Comparison of ENCODE assay signal across 24 mouse cellular contexts in genomic region chr11:79329585-79329984, GRCm38 (mm10). TPM values are rescaled to one million over a fixed set of nuclear protein-coding genes. Genes with fewer than 3 reads are reported as not detected.
DNase-seq lines count a peak whose midpoint lies in the region; ATAC-seq and TF ChIP-seq lines count a peak whose summit lies in the region.
"Had no signal": no experiment of that assay in that cellular context is flagged by ENCODE, and none has a peak within 500 bp of the region (broad histone marks: within the 10 kb centered on the region; RNA-seq: fewer than 3 reads in every experiment).

No protein-coding gene starts in this region.

- no peak for ATAC-seq in liver, postnatal 0 days
- no peak for ATAC-seq in monocyte, adult 5-6 weeks (replicated peaks; ENCODE audit: insufficient number of reproducible peaks, low FRiP score, low TSS enrichment, poor library complexity, severe bottlenecking)
- ATAC-seq: activated CD4-positive, CD25-positive, alpha-beta regulatory T cell, adult 4 months; CD4-positive, CD25-positive, alpha-beta regulatory T cell, adult 4 months; Patski had no signal

- 100% methylated on average over 1 of the region's 1 CpGs for WGBS in liver, postnatal 0 days (ENCODE audit: insufficient replicate concordance)

- no peak for DNase-seq in ES-E14 (ENCODE audit: low read depth, low spot score)
- DNase-seq in MEL (ENCODE audit: low read depth, low spot score) = no peak
- no peak for DNase-seq in liver, postnatal 0 days
- DNase-seq: adrenal gland, adult 2 months; adrenal gland, adult 8-10 months; adrenal gland, postnatal 10 days; adrenal gland, postnatal 14 days; adrenal gland, postnatal 25 days; adrenal gland, postnatal 36 days; B cell, adult 2 months; cerebellum, adult 11 months; cerebellum, adult 11-12 months; cerebellum, adult 18-20 months; cerebellum, adult 2 months; cerebellum, adult 8-10 months had no signal

- TF ChIP-seq RAD21 in MEL (IDR thresholded peaks at IDR 0.05; ENCODE audit: low read depth, low read length) = no peak

- no peak overlapping the region for H3K27ac ChIP-seq in ES-E14 (ENCODE audit: insufficient read depth, low read depth, low read length, poor library complexity, severe bottlenecking)
- H3K27ac ChIP-seq in MEL (ENCODE audit: control insufficient read depth, low read depth, low read length) = no peak overlapping the region
- H3K27ac ChIP-seq in liver, postnatal 0 days (ENCODE audit: low read depth) = no peak overlapping the region

- H3K36me3 ChIP-seq in ES-E14 (ENCODE audit: control insufficient read depth, insufficient read depth, low read length, poor library complexity, severe bottlenecking) (no peaks in the 10 kb centered on the region), MEL (ENCODE audit: control insufficient read depth in 1 of 2, insufficient read depth in 2 of 2, low read length in 2 of 2) (no peaks in the 10 kb centered on the region)
- H3K36me3 ChIP-seq in liver, postnatal 0 days (replicated peaks; ENCODE audit: insufficient read depth, low read length) = no peaks in the 10 kb centered on the region
- H3K36me3 ChIP-seq: G1E had no signal

- no peak overlapping the region for H3K4me2 ChIP-seq in liver, postnatal 0 days (ENCODE audit: low read depth, low read length)

- no peaks in the 10 kb centered on the region for H3K9me3 ChIP-seq in ES-E14 (ENCODE audit: control insufficient read depth, insufficient read depth, low read depth, low read length)
- no peaks in the 10 kb centered on the region for H3K9me3 ChIP-seq in MEL (replicated peaks; ENCODE audit: insufficient read depth, low read length)
- H3K9me3 ChIP-seq in liver, postnatal 0 days (ENCODE audit: low read length) = no peaks in the 10 kb centered on the region
- H3K9me3 ChIP-seq: G1E had no signal

- no peaks in the 10 kb centered on the region for H3K79me2 ChIP-seq in MEL (ENCODE audit: control insufficient read depth, insufficient read depth, low read length, poor library complexity)

- no peak for TF ChIP-seq POLR2A in MEL (IDR thresholded peaks at IDR 0.05; ENCODE audit: control insufficient read depth in 1 of 2, insufficient read depth in 1 of 2, low read depth in 1 of 2, low read length in 2 of 2, poor library complexity in 1 of 2)

- H3K9ac ChIP-seq in ES-E14 (ENCODE audit: insufficient read depth, low read depth, low read length, poor library complexity, severe bottlenecking) = no peak overlapping the region
- no peak overlapping the region for H3K9ac ChIP-seq in MEL (ENCODE audit: control insufficient read depth, low read depth, low read length, poor library complexity, severe bottlenecking)
- no peak overlapping the region for H3K9ac ChIP-seq in liver, postnatal 0 days (replicated peaks)

- in situ Hi-C loops in ES-E14 (cut with MboI; ENCODE audit: low sequenced_read_pairs in 2 of 2, unreplicated experiment in 2 of 2) = no loop called here

- H3K4me3 ChIP-seq in ES-E14 (ENCODE audit: insufficient read depth in 1 of 2, low read depth in 1 of 2, low read length in 2 of 2, poor library complexity in 1 of 2, severe bottlenecking in 1 of 2) = no peak overlapping the region
- H3K4me3 ChIP-seq in MEL (ENCODE audit: control insufficient read depth in 1 of 2, insufficient read depth in 1 of 2, low read depth in 2 of 2, low read length in 2 of 2) = no peak overlapping the region
- H3K4me3 ChIP-seq in liver, postnatal 0 days (ENCODE audit: low read depth, low read length) = no peak overlapping the region

- no peak for TF ChIP-seq CTCF in MEL (IDR thresholded peaks at IDR 0.05 in 2 of 3, conservative IDR thresholded peaks at IDR 0.05 in 1 of 3; ENCODE audit: control insufficient read depth in 1 of 3, insufficient read depth in 1 of 3, low read depth in 2 of 3, low read length in 3 of 3, poor library complexity in 1 of 3, severe bottlenecking in 1 of 3)
- TF ChIP-seq CTCF in liver, postnatal 0 days (IDR thresholded peaks at IDR 0.05; ENCODE audit: low read depth) = no peak

- no peak for TF ChIP-seq EP300 in MEL (IDR thresholded peaks at IDR 0.05; ENCODE audit: low read depth in 1 of 2, low read length in 2 of 2)
- TF ChIP-seq EP300 in liver, postnatal 0 days (IDR thresholded peaks at IDR 0.05; ENCODE audit: low read depth) = no peak

- H3K27me3 ChIP-seq in MEL (ENCODE audit: control insufficient read depth in 1 of 2, insufficient read depth in 2 of 2, low read length in 2 of 2) = no peaks in the 10 kb centered on the region
- no peaks in the 10 kb centered on the region for H3K27me3 ChIP-seq in liver, postnatal 0 days (ENCODE audit: insufficient read depth, low read length)
- H3K27me3 ChIP-seq: Patski had no signal

- peaks cover 0 to 9% of the 10 kb centered on the region in 2 experiments; a peak in 1 of 4 replicates for H3K4me1 ChIP-seq in ES-E14 (ENCODE audit: control insufficient read depth in 2 of 2, insufficient read depth in 2 of 2, low read length in 2 of 2, poor library complexity in 1 of 2)
- peaks cover 0 to 3% of the 10 kb centered on the region in 2 experiments; a peak in 2 of 4 replicates for H3K4me1 ChIP-seq in MEL (ENCODE audit: control insufficient read depth in 1 of 2, insufficient read depth in 2 of 2, low read length in 2 of 2)
- H3K4me1 ChIP-seq in liver, postnatal 0 days (ENCODE audit: insufficient read depth) = no peaks in the 10 kb centered on the region

TF ChIP-seq in ES-E14, 5 proteins besides CTCF, POLR2A, EP300 and RAD21:
- TF ChIP-seq CHD2 (IDR thresholded peaks at IDR 0.05; ENCODE audit: low read depth, low read length) = no peak
- no peak for TF ChIP-seq HCFC1 (IDR thresholded peaks at IDR 0.05; ENCODE audit: borderline replicate concordance, insufficient read depth, low read length)
- no peak for TF ChIP-seq ZC3H11A (IDR thresholded peaks at IDR 0.05; ENCODE audit: borderline replicate concordance, low read depth, low read length)
- TF ChIP-seq ZNF384 (IDR thresholded peaks at IDR 0.05; ENCODE audit: low read depth, low read length) = peak; percentile 54; the same call in 1 of the 2 replicates
- no peak for TF ChIP-seq MAFK (IDR thresholded peaks at IDR 0.05; ENCODE audit: insufficient read depth, low read depth, low read length)

TF ChIP-seq in MEL, 35 proteins besides CTCF, POLR2A, EP300 and RAD21:
- TF ChIP-seq SMC3 (IDR thresholded peaks at IDR 0.05; ENCODE audit: low read depth, low read length) (no peak), ZNF384 (IDR thresholded peaks at IDR 0.05; ENCODE audit: low read depth, low read length) (peak; percentile 69), TAL1 (IDR thresholded peaks at IDR 0.05; ENCODE audit: low read length) (no peak)

RNA-seq across cellular contexts. Expression of gene Nf1, which starts 9.9 kb away (rescaled TPM):
- 15.3 and 16.7 TPM in 2 replicates for total RNA-seq in ES-E14 (2012; rRNA removed)
- total RNA-seq in MEL (2012; rRNA removed) = 13.2 and 14.8 TPM in 2 replicates
- 100 to 1,000 TPM in 1 of 2 experiments, 10 to 100 TPM in 1; 20.3 to 108 TPM for polyA plus RNA-seq in MEL (2012; ENCODE audit: insufficient read depth in 1 of 2, insufficient read length in 2 of 2, low read depth in 1 of 2, low replicate concordance in 2 of 2, missing spikeins in 1 of 2)
- 2.7 and 2.8 TPM in 2 replicates for polyA plus RNA-seq in liver, postnatal 0 days (2015; fragmentation: Nextera tagmentation; extraction: Ambion mirVana)
- total RNA-seq in monocyte, adult 5-6 weeks (2017) = 13.7 to 20.7 TPM (median 16.1 TPM) in 3 replicates

RNA-seq across cellular contexts. Expression of gene Gm9964, which starts 32.9 kb away (rescaled TPM):
- total RNA-seq in ES-E14 (2012; rRNA removed) = not detected in 2 replicates
- not detected in 2 replicates for total RNA-seq in MEL (2012; rRNA removed)
- polyA plus RNA-seq in MEL (2012; ENCODE audit: insufficient read depth in 1 of 2, insufficient read length in 2 of 2, low read depth in 1 of 2, low replicate concordance in 2 of 2, missing spikeins in 1 of 2) = not detected
- not detected in 2 replicates for polyA plus RNA-seq in liver, postnatal 0 days (2015; fragmentation: Nextera tagmentation; extraction: Ambion mirVana)
- total RNA-seq in monocyte, adult 5-6 weeks (2017) = not detected in 3 replicates
- total RNA-seq: adrenal gland, adult 18-20 months; adrenal gland, adult 2 months; adrenal gland, adult 8-10 months; adrenal gland, postnatal 10 days; adrenal gland, postnatal 14 days; adrenal gland, postnatal 25 days; adrenal gland, postnatal 36 days; CH12.LX had no signal
- polyA plus RNA-seq: activated CD4-positive, CD25-positive, alpha-beta regulatory T cell, adult 4 months; adrenal gland, adult 2 months; brain, embryonic 14.5 days; C2C12; CD4-positive, CD25-positive, alpha-beta regulatory T cell, adult 4 months; cerebellum, adult 2 months; G1E; Patski had no signal
